Mouse (Mus musculus) ovary, adult 18-20 months (tissue): ENCODE measurements at regions not wholly inside any gene's neighbourhood (a gene's known extent, or its start where the extent isn't known, plus 50 kb on each side); places are given as distances from the start of the nearest gene placed in this dataset.

Source experiments
- DNase-seq: peaks from one replicate; pipeline ENCODE4 v3.0.0; 2022; ENCODE audit warnings: low spot score, mixed read lengths

DNA sequence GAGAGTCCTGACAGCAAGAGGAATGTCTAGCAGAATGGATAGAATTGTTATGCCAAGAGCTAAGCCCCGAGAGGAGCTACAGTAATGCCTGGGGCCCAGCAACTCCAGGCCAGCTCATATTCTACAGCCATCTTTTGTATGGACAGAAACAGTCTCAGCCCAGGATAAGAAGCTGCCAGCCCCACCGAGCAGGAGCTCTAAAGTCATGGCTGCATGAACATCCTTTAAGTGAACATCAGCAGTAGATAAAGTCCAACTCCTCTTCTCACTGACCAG lies 141.6 kb upstream of the Snx19 start:
- DNase-seq, result no peak

DNA sequence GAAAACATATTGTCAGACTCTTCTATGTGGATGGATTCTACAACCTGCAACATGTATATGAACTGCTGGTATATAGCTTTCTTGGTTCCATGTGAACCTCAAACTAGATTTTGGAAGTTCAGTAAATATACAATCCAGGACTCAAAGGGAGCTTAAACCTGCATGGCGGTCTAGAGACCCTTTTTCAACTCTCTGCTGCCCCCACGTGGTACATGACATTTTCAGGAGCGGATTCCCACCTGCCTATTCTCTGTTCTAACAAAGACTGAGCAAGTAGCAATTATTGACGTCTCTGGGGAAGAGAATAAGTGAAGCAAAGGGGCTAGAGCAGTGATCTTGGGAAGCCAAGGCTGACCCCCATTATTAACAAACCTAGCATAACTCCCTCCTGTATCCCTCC lies 127.1 kb upstream of the Snx19 start:
- DNase-seq, result no peak

DNA sequence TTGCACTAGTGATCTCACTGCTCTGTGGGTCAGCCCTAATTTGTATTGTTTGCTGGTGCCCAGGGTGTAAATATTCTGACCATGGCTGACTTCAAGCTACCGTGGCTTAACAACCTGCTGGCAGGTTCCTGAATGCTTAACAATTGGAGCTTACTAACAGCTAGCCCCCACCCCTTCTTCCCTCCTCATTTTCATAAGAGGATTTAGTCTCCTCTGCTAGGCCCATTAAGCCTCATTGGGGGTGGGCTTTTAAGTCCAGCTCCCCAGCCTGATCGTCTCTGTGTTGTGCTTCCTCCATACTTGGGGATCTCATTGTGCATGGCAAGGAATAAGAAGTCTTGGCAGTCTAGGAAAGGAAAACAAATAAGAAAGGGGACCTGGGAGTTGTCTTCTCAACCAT lies 118.6 kb upstream of the Snx19 start:
- no peak for DNase-seq

DNA sequence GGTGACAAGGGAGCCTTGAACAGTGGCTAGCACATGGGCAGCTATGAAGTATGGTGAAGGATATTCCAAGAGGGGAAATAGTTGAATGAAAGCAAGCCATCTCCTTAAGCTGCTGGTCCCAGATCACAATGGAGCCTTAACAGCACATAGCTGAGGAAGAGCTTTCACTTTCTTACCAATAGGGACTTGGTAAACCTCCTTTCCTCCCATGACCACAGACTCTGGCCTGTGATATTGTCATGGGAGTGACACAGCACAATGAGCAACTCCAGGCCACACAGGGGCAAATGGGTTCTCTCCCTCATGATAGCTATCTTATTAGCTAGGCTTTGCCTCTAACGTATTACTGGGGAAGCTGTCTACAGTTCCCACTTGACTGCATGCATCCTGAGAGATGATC lies 113.5 kb upstream of the Snx19 start:
- no peak for DNase-seq

DNA sequence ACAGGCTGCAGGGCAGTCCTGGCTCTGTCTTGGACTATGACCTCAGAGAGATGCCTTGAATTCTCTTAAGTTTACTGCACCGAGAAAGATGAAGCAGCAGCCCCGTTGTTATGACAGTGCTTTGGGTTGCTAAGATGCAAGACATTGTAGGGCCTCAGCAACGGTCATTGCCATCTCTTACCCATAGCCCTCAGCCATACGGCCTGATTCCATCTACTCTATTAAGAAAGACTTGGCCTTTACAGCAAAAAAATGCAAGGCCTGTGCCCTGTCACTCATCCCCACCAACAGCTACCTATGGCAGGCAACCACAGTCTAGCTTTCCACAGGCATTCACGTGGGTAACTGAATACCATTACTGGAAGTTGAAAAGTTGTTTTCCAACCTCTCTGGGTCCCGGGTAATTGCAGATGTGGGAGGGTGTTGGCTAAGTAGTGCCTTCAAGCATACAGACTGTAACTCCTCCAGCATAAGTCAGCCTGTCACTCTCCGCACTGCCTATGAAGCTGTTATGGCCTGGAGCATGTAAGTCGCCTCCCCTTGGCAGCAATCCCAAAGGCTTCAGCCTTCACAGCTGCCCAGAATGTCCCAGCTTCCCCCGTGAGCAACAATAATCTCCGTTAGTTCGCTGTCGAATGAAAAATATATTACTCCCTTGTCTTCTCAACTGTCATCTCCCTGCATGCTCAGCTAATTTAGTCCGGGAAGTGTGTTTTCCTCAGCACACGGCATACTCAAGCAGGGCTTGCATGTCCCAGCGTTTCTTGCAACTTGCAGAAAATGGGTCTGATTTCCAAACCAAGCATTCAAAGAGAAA lies 112.3 kb upstream of the Snx19 start:
- peak; percentile 28 for DNase-seq

DNA sequence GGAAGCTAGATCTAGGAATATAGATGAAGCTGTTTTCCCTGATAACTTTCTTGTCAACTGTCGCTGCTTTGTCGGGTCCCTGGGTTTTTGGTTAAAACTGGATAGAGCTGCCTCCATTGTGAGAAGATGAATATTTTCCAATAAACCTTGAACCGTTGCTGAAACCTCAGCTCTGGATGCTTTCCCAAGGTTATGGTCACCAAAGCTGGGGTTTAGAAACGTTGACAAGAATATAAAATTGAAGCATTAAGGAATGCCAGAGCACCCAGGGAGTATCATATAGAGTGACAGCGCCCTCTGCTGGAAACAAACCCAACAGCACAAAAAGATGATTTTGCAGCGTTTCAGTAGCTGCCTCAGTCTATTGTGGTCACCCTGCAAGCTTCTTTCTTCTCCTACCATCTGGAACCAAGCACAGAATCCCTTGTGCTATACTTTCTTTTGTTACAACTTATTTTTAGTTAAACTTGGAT lies 111.7 kb upstream of the Snx19 start:
- DNase-seq, result peak; percentile 5

DNA sequence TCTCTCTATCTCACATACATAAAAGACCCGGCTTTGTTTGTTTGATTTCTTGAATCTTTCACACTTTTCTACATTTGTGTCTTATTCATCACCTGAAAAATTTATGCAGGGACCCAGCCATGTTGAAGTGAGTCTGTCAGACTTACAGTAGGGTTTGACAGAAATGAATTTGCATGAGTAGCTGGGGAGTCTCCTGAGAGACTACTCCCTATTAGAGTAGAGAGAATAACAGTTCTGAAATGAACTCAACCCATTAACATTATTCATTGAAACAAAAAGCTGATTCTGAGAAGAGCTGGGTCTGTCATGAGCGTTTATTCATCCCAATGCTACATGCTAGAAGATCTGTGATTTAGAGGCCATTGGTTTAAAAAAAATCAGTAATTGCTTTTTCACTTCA lies 82.0 kb upstream of the Snx19 start:
- no peak for DNase-seq

DNA sequence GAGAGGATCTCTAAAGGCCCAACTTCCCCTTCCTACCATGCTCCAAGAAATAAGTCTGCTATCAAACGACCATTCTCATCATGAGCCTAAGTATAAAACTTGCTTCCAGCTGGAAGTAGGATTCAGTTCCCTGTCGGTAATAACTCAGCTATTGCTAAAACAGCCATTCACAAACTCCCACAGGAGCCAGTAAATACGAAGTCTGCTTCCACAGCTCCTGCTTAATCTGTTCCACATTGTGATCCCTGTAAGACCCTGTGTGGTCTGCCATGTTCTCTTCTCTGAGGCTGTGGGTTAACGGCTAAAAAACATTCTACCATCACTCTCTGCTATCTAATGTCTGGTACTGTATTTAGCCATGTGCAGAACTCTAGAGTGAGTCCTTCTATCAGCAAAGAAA lies 72.9 kb upstream of the Snx19 start:
- DNase-seq, result no peak

DNA sequence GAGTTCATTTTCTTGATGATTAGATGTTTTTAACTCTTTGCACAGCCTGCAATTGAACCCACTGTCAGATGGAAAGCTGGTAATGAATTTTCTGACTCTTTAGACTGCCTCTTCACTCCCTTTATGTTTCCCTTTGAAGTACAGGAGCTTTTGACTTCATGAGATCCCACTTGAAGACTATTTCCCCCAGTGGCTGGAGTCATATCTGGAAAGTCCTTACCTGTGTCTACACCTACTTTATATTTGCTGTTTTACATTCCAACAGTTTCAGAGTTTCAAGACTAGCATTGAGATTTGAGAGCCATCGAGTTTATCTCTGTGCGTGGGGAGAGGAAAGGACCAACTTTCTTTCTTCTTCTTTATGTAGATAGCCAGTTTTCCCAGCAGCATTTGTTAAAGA lies 71.3 kb upstream of the Snx19 start:
- no peak for DNase-seq

DNA sequence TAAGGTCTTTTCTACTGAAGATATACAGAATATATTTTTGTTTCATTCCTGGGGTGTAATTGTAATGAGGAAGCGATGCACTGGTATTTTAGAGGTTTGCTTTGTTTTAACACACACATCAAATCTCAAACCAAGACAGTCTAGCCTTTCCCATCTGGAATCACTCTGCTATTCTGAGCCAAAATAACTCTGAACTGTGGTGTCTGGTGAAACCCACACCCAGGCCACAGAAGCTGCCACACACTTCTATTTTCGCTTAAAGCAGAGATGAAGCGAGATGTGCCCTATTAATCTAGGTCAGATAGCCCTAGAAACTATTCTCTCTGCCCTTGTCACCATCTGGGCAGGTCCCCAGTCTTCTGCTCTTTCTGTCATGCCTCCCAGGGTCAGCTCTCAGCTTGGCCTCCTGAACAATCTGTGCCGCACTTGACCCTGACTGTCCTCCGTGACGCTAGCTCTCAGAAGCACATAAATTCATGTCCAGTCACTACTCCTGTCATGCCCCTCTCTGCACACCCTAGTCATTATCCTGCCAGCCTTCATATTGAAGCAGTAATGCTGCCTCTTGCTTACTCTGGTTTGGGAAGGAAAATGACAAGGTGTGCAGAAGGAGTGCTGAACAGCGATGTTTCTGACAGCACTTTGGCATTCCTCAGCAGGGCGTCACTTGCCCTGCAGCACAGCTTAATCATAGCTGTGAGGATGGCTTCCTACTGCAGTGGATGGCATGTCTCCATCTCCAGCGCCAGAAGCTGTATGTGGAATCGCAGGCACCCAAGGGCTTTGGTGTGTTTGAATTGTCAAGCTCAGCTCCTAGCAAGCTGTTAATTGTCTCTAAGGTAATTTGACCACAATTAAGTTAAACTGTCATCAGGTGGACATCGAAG lies 57.1 kb upstream of the Snx19 start:
- no peak for DNase-seq

DNA sequence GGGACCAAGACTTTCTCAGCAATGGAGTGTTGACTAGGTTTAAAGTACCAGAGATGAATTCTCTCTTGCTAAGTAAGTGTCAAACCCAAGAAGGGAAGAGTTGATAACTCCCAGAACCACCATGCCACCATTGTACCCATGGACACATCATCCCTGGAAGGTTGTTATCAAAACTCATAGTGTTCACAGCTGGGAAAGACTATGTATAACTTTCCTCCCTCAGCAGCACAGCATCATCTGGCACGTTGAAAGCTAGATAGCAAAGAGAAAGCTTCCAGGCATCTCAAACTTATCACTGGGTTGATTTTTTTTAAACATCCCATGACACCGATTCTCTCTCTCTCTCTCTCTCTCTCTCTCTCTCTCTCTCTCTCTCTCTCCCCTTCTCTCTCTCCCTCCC lies 56.1 kb upstream of the Snx19 start:
- DNase-seq, result no peak

DNA sequence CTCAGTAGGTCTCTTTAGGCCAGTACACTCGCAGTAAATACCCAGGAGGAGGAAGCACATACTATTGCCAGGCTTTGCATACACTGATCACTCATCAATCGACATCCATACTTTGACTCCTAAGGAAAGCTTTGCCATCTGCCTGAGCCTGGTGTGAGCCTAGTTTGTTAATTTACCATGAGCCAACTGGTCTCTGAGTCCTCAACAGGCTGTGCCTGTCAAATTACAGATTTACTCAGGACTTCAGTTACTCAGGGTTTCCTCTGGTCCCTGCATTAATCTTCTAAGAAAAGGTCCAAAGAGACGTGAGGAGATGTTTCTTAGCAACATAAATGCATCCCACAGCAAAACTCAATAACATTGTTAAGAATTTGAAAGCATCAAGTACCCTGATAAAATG lies 50.0 kb upstream of the Snx19 start:
- no peak for DNase-seq
